ENCODE assay signal across 8 mouse cellular contexts in genomic region chr3:105801191-105802166, GRCm38 (mm10). TPM values are rescaled to one million over a fixed set of nuclear protein-coding genes. Genes with fewer than 3 reads are reported as not detected.
DNase-seq lines count a peak whose midpoint lies in the region; ATAC-seq lines count a peak whose summit lies in the region.

Gene Rap1a, minus strand, starts transcription at chr3:105801336.

- no peaks in the 10 kb centered on the region for H3K9me3 ChIP-seq in intestine, embryonic 14.5 days (ENCODE audit: control insufficient read depth, low read length)
- no peaks in the 10 kb centered on the region for H3K9me3 ChIP-seq in midbrain, embryonic 10.5 days (replicated peaks)

- peak within 1 kb of the TSS; percentile 87 for H3K9ac ChIP-seq in intestine, embryonic 14.5 days (ENCODE audit: low read length)

- H3K4me1 ChIP-seq in intestine, embryonic 14.5 days (replicated peaks; ENCODE audit: control insufficient read depth, insufficient read depth, low read length), result peaks cover 21% of the 10 kb centered on the region
- H3K4me1 ChIP-seq in midbrain, embryonic 10.5 days, result peaks cover 38% of the 10 kb centered on the region

- H3K27me3 ChIP-seq in intestine, embryonic 14.5 days (replicated peaks; ENCODE audit: control insufficient read depth, insufficient read depth, low read length), result no peaks in the 10 kb centered on the region
- no peaks in the 10 kb centered on the region for H3K27me3 ChIP-seq in midbrain, embryonic 10.5 days (ENCODE audit: low read depth, poor library complexity, severe bottlenecking)

- peak; percentile 76 to 78 for DNase-seq in adrenal gland, adult 18-20 months (ENCODE audit: low spot score in 2 of 2)
- DNase-seq in embryo, embryonic 11 days, result peak; percentile 90
- peak in 1 of 2 experiments; percentile 68 for DNase-seq in gastrocnemius, postnatal 36 days
- peak; percentile 86 for DNase-seq in intestine, embryonic 14.5 days (ENCODE audit: low spot score)
- peak; percentile 72 to 73 for DNase-seq in left cerebral cortex, postnatal 36 days (ENCODE audit: low spot score in 2 of 2)
- DNase-seq in midbrain, embryonic 10.5 days (ENCODE audit: low spot score), result peak; percentile 84
- DNase-seq in right cerebral cortex, postnatal 4 days, result peak; percentile 78
- peak; percentile 81 for DNase-seq in yolk sac, embryonic 10.5 days (ENCODE audit: low spot score)

- intact Hi-C loops in gastrocnemius, postnatal 36 days (cut with DNase I), result no loop called here
- intact Hi-C loops in left cerebral cortex, postnatal 36 days (cut with DNase I), result loop anchor here (5.0 kb wide), 1 partner anchor 39 kb away; no protein-coding TSS in a partner anchor

- H3K27ac ChIP-seq in intestine, embryonic 14.5 days (ENCODE audit: low read depth), result peak within 1 kb of the TSS; percentile 85
- peak within 1 kb of the TSS; percentile 95 for H3K27ac ChIP-seq in midbrain, embryonic 10.5 days (replicated peaks)

- WGBS in intestine, embryonic 14.5 days, result 23% methylated on average over 38 of the region's 50 CpGs
- WGBS in midbrain, embryonic 10.5 days, result 19% methylated on average over 49 of the region's 50 CpGs

- H3K36me3 ChIP-seq in intestine, embryonic 14.5 days (ENCODE audit: control insufficient read depth, insufficient read depth, low read length), result no peaks in the 10 kb centered on the region
- H3K36me3 ChIP-seq in midbrain, embryonic 10.5 days, result no peaks in the 10 kb centered on the region

- H3K4me3 ChIP-seq in intestine, embryonic 14.5 days (ENCODE audit: low read depth, low read length), result peak within 1 kb of the TSS; percentile 77
- peak within 1 kb of the TSS; percentile 79 for H3K4me3 ChIP-seq in midbrain, embryonic 10.5 days

- peak within 1 kb of the TSS; percentile 71 for H3K4me2 ChIP-seq in intestine, embryonic 14.5 days (ENCODE audit: low read length)

- ATAC-seq in intestine, embryonic 14.5 days (replicated peaks; ENCODE audit: low FRiP score, low TSS enrichment, low read depth), result peak; percentile 93

RNA-seq across cellular contexts. Expression of gene Rap1a, which starts in this region (rescaled TPM):
- total RNA-seq in adrenal gland, adult 18-20 months (2021), result 100 to 1,000 TPM; 135 to 179 TPM
- 10 to 100 TPM; 81.0 to 87.5 TPM for total RNA-seq in gastrocnemius, postnatal 36 days (2021)
- polyA plus RNA-seq in intestine, embryonic 14.5 days (2014; fragmentation: Nextera tagmentation; extraction: Ambion mirVana), result 81.6 and 82.2 TPM in 2 replicates
- total RNA-seq in left cerebral cortex, postnatal 36 days (2021), result 10 to 100 TPM; 57.7 to 72.0 TPM
- polyA plus RNA-seq in midbrain, embryonic 10.5 days (2016; fragmentation: Nextera tagmentation; extraction: Ambion mirVana), result 72.5 and 79.7 TPM in 2 replicates
